Mouse (Mus musculus): ENCODE results near the gene 4932414N04Rik. TPM values are rescaled to one million over a fixed set of nuclear protein-coding genes. Genes with fewer than 3 reads are reported as not detected.

4932414N04Rik gene
- polyA plus RNA-seq (2017; shearing (Covaris generic)) = not detected

DNA sequence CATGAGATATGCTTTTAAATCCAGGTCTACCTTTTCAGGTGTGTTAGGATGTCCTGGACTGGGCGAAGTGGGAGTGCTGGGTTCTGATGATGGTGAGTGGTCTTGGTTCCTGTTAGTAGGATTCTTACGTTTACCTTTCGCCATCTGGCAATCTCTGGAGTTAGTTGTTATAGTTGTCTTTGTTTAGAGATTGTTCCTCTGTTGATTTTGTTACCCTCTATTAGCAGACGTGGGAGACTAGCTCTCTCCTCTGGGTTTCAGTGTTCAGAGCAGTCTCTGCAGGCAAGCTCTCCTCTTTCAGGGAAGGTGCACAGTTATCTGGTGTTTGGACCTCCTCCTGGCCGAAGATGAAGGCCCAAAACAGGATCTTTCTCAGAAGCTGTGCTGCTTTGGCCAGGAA is at the start of gene 4932414N04Rik:
Gene 4932414N04Rik (plus strand): TSS at position 301 of the 400 bp plus-strand sequence.

Other genes with a start within 250 kb of the 4932414N04Rik start
- gene Stk39, start 184.2 kb upstream of the 4932414N04Rik start, polyA plus RNA-seq (2017; shearing (Covaris generic)) = 6.4 TPM
- gene 4933409G03Rik, start 74.1 kb upstream of the 4932414N04Rik start, polyA plus RNA-seq (2017; shearing (Covaris generic)) = not detected
- 14.5 TPM for gene Cers6, start 205.0 kb downstream of the 4932414N04Rik start, polyA plus RNA-seq (2017; shearing (Covaris generic))